Mouse (Mus musculus) cerebellum, postnatal 36 days (tissue): ENCODE data around the gene Rtl4.

Experiments
- DNase-seq, 2 experiments: peaks; one replicate each; pipeline ENCODE4 v3.0.0; 2021 to 2022; ENCODE audit warnings: mixed read lengths in 2 of 2

The Rtl4 gene

DNA sequence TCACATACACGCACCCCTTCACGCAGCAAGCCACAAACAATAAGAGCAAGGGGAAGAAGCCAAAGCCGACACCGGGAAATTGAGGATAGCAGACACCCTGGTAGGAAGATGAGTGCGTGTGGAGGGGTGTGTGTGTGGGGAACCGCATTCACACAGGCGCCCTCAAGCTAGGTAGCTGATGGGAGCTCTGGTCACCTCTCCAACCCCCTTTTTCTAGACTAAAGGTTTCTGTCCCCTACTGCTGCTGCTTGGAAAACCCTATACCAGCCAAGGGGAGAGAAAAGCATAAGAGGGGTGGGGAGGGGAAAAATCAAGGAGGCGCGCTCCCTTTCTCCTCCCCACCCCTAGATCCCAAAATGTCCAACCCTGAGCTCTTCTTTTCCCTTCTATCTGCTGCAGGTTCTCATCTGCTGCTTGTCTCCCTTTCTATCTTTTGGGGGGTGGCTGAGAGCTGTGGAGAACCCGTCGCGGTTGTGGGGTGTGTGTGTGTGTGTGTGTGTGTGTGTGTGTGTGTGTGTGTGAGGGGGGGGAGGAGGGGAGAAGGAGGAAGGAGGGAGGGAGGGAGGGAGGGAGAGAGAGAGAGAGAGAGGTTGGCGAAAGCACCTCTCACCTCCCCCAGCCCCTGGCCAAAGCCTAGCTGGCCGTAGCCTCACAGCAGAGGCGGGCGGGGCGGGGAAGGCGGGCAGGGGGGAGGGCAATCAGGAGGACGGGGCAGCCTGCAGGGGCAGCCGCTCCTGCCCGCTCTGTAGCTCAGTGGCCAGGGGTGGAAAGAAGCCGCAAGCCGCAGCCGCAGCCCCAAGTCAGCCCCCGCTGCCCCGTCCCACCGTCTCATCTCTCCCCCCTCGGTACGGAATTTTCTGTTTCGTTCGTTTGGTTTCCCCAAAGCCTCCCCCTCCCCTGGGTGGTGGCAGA lies at the start of gene Rtl4:
Rtl4 (plus strand) TSS at position 701 of the 912 bp plus-strand sequence.
- DNase-seq: peak in 1 of 2 experiments; percentile 5

DNA sequence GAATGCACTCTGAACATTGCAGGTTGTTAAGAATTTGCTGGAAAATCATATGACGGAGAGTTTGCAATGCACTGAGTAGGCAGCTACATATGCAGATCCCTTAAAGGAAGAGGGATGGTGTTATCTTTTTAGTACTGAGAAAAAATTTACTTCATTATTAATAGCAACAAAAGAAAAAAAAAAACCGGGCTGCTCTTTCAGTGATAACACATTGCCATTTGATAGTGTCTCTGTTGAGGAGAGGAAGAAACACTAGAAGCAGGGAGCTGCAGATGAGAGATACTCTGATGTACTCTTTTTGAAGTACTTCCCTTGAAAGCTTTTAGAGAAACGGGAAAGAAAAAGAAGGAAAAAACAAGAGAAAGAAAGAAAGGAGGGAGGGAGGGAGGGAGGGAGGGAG lies 44.0 kb upstream of the Rtl4 start:
- DNase-seq: no peak

DNA sequence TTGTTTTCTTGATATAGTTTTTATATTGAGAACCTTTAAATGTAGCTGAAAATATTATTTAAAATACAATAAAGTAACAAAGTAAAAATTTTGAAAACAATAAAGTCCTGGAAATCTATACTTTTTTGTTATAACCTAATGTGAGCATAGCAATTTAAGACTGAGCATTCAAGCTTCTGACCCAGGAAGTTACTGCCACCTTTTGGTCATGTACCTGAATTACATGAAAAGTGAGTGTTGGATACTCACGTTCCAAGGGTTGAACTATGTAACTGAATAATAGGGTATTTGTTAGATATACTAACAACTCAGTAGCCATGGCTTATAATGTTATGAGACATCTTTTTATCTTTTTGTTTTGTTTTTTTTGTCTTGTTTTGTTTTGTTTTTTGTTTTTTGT lies 43.3 kb upstream of the Rtl4 start:
- no peak for DNase-seq

DNA sequence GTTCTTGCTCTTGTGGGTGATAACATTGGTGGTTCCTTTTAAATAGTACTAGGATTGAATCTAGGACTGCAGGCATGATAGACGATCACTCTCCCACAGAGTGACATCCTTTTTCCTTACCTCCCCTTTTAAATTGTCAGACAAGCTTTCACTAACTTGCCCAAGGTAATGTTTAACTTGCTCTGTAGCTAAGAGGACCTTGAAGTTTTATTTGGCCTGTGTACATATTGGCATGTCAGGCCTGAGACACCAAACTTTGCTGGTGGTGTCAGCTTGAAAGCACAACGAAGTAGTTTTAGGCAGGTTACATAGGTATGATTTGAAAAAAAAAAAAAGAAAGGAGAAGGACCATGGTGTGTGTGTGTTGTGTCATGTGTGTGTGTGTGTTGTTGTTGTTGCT lies 36.5 kb upstream of the Rtl4 start:
- DNase-seq: no peak

DNA sequence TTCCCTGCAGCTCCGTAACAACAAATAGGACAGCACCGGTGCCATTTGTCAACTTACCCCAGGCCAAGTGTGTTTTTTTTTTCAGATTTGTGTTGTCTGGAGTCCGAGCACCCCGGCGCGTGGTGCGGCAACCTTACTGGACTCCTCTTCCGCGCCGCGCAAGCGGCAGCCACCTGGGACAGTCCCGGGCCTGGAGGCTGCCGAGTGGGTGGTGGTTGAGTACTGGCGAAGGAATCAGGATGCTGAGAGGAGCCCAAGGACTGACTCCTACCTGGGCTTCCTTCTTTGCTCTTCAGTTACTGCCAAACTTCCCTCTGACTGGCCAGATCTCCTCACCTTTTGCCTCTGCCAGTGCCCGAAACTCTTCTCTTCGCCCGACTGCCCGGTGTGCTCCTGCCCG lies 965 bp upstream of the Rtl4 start:
- DNase-seq: peak; percentile 5 to 8

DNA sequence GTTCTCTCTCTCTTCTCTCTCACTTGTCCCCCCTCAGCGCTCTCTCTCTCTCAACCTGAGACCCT lies 733 bp upstream of the Rtl4 start, which contains the start of gene Trpc5:
Trpc5 (minus strand) TSS at position 39 of the 65 bp plus-strand sequence.
- no peak for DNase-seq

DNA sequence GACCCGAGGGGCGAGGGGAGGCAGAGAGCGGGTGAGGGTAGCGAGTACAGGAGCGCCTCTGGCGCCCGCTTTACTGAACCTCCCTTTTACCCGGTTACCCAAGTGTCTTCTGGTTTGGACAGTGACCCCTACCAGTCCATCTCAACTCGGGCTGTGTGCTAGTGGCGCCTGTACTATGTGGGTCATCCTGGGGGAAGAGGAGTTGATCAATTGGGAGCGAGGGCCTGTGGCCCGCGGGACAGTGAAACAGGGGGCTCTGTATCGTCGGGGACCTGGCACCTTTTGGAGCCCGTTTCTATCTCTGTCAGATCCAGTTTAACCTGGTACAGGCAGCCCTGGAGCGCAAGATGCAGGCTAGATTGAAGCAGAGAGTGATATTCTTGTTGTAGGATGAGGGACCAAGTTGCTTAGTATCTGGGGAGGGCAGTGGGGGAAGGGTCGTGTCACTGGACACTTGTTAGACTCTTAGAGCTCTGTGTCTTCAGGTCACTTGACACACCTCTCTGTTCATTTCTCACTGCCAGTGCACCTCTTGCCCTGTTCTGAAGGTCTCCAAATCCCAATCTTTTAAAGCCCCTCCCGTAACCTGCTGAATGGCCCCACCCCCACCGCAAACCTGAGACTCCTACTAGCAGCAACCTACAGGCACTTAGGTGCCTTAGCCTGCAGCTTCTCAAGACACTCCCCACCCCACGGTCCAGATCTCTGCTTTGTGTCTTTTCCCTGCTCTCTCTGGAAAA lies 582 bp downstream of the Rtl4 start:
- DNase-seq: peak; percentile 3 to 4

DNA sequence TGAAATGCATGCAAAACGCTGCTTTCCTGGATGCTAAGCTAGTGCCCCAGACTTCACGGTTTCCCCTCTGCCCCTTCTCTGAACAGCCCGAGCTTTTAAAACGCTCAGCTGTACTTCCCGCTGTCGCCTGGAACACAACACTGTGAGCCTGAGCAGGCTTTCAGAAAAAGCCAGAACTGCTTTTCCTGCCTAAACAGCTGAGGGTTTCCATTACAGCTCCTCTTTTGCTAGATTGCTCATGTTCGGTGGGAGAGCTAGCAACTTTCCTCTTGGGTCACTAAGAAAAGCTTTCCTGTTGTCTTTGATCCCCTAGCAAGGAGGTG lies 1.1 kb downstream of the Rtl4 start:
- DNase-seq: no peak

DNA sequence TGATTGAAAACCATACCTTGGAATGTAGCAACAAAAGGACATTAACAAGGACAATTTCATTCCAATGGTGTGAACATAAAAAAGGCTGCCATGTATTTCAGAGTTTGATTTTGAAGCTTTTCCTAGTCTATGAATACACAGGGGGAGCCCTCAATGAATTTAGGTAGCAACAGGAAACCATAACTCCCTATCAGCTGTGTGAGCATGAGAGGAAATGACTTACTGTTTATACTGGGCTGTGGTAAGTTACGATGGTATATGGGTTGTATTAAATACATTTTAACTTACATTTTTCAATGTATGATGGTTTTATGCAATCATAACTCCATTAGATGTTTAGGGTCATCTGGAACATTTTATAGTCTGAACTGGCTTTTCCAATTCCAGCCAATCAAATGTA lies 27.6 kb downstream of the Rtl4 start:
- DNase-seq: no peak

DNA sequence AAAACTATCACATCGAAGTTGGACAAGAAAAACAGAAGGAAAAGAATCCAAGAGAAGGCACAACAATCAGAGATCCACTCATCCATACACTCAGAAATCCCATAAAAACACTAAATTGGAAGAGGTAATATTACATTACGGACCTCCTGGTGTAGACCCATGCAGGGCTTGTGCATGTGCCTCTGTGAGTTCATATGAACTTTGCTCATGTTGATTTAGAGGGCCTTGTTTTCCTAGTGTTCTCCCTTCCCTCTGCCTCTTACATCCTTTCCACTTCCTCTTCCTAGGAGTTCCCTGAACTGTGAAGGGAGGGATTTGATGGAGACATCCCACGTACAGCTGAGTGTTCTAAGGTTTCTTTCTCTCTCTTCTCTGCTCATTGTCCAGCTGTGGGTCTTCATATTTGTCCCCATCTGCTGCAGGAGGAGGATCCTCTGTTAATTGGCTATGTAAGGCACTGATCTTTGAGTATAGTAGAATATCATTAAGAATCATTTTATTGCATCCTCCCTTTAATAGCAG lies 58.9 kb downstream of the Rtl4 start:
- no peak for DNase-seq

DNA sequence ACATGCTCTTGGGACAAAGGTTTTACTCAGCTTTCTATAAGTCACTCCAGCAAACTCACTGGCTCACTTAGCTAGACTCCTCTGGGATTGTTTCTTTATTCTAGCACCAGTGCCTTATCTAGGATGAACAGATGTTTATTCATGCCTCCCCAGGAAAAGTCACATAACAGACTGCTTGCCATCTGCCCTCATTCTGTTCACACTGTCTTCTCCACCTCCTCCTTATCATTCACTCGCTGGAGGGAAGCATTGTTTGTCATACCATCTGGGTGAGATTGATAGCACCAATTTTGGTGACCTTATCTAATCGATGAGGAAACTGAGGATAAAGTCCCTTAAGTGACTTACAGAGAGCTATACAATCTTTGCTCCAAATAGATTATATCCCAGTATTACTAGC lies 298.3 kb downstream of the Rtl4 start:
- DNase-seq: no peak

DNA sequence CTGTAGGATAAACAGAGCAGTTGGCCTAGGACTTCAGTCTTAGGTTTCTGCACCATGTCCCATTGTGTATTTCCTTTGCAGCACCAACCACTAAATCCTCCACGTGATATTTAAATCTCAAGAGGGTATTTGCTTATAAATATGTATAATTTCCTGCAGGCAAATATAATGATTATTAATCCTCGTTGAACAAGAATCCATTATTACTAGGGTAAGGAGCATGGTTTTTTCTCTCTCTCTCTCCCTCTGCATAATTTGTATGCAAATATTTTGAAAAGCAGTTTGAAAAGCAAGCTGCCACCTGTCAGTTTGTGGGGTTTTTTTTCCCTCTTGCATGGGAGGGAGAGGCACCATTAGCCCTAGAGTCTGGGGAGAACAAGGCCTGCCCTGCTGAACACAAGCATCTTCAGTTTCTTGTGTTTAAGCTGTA lies 376.8 kb downstream of the Rtl4 start:
- no peak for DNase-seq

DNA sequence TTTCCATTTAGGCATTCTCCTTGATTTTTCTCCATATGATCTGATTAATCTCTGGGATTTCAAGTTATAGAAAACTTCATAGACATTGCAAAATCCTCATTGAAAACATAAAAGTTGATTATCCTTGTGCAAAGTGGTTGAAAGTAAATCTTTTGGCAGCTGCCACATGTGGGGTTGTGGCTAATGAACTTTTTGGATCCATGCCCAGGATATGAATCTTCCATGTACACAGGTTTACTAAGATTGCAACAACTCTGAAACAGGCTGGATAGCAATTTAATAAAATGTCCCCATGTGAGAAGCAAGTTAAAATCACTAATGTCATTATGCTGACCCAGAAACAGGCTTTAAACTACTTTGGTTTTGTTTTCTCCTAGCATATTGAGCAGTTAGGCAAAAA lies 401.1 kb downstream of the Rtl4 start:
- no peak for DNase-seq

DNA sequence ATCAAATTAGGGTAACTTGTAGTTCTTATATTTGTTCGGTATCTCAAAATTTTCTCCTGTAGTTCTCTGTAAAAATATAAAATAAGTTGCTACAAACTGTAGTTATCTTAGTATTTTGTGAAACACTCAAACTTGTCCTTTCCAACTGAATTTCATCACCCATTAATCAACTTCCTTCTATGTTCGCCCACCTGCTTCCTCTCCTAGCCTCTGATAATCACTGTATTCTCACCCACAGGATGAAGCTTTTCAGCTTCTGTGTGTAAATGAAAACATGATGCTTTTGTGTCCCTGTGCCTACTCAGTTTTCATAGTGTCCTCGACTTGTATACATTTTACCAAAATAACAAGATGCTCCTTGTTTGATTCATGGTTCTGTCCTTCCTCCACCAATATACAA lies 401.7 kb downstream of the Rtl4 start:
- DNase-seq: no peak

DNA sequence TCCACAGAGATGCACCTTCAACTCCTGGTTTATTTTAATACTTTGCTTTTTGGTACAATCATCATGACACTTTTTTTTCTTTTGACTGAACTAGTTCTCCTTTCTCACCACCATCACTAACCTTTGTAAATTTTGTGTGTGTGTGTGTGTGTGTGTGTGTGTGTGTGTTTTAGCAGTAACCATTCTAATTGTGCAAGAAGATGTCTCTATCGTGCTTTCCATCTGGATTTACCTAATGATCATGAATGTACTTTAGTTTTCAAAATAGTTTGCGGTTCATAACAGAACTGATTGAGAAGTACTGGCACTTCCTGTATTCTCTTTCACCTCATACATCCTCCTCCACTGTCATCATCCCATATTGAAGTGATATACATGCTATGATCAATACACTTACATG lies 402.3 kb downstream of the Rtl4 start:
- no peak for DNase-seq
